Mouse (Mus musculus) right cerebral cortex, postnatal 25 days (tissue): ENCODE data around the gene 2010106E10Rik.

Source experiments
- DNase-seq: peaks from one replicate; pipeline ENCODE4 v3.0.0; 2022

2010106E10Rik gene

DNA sequence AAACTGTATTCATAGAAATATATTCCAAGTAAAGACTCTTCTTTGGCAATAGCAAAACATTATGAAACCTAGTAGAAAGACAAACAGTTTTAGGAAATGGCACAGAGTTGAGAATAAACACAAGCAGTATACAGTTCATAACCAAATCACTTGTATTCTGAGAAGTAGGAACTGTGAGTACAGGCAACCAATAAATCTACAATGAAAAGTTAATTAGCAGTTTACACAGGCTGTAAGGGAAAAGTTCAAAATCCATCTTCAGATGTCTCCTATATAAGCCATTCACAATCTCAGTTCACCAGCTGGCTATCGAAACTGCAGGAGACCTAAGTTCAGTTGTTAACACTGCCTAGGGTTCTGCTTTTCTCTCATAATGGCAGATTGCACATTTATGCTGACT lies at the start of gene 2010106E10Rik:
Gene 2010106E10Rik (plus strand): TSS at position 301 of the 400 bp plus-strand sequence.
- no peak for DNase-seq

DNA sequence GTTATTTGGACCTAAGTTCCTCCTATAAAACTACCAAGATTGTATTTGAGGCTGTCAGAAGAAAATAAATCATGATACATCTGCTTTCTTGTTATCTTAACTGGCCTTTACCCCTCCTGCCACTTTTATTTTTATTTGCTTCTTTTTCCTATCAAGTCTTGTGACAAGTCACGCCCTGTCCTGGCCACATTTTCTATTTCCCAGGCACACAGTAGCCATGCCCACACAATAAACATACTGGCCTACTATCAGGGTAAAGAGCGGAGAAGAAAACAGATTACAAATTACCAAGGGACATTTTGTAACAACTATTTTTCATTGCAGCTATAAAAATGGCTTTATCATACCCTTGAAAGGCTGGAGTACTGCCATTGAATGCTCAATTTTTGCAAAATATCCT lies 10.6 kb downstream of the 2010106E10Rik start:
- DNase-seq = no peak

- no peak for DNase-seq
These were observed 29.7 kb downstream of the 2010106E10Rik start for GRCm38 (mm10) chrX:112524755-112525154.

DNA sequence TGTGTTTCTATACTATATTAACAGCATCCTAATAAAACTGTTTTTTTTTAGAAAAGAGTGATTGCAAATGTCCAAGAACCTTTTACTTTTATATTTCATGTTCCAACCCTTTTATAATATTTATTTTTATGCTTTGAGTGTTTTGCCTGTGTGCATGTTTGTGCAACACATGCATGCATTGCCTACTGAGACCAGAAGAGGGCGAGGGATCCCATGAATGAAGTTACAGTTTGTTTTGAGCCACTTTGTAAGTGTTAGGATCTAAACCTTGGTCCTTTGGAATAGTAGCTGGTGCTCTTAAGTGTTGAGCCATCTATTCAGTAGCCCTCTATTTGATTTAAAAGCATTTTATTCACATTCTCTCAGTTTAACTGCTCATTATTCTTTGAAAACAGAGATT lies 48.0 kb downstream of the 2010106E10Rik start:
- no peak for DNase-seq

- no peak for DNase-seq
These were observed 72.6 kb downstream of the 2010106E10Rik start for GRCm38 (mm10) chrX:112567716-112568115.

DNA sequence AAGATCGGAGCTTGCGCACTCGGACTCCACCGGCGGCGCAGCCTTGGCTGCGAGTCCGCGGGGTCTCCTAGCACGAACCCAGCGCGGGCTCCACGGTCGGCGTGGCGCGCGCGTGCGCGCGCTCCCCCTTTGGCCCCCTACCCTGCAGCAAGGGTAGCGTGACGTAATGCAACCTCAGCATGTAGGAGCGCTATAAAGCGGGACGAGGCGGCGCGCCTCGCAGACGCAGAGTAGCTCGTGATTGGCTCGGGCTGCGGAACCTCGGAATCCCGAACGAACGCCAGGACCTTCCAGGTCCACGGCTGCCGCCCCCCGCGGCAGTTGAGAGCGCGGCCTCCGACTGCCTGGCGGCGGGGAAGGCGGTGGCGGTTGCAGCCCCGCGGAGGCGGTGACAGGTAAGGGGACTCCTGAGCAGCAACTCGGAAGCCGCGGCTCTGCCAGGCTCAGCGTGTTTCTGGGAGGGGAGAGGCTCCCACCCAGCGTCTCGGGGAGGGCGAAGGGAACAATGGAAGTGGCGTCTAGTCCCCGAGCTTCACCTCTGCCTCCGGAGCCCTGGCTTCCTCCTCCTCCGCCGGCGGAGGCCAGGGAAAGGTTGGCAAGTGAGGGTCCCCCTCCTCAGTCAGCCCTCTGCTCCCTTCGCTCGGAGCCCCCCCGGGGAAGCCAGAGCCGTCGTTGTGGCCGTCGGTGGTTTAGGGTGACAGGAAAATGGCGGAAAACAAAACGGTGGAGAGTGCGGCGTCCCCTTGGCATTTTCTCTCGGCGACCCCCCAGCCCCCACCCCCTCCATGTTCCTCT lies 105.6 kb downstream of the 2010106E10Rik start, which contains the start of gene Zfp711:
Gene Zfp711 (plus strand): TSS at position 16 of the 795 bp plus-strand sequence.
- peak; percentile 58 for DNase-seq

- peak; percentile 52 for DNase-seq
These were observed 106.4 kb downstream of the 2010106E10Rik start for GRCm38 (mm10) chrX:112601306-112602120.
